Mouse (Mus musculus) left cerebral cortex, postnatal 36 days (tissue): ENCODE data around the gene Nup35. TPM values are rescaled to one million over a fixed set of nuclear protein-coding genes. Genes with fewer than 3 reads are reported as not detected.

Experiments used
- DNase-seq, 2 experiments: peaks; one replicate each; pipeline ENCODE4 v3.0.0; 2021 to 2022; ENCODE audit warnings: low spot score in 2 of 2, mixed read lengths in 1 of 2
- intact Hi-C: fragments of 180-260 bp; cut with DNase I; formaldehyde crosslinking; loops from one replicate; pipeline ENCODE4 v1.15.1; 2025
- total RNA-seq, 2 experiments: library from RNA; stranded (reverse); gene quantifications; 2 replicates each; pipeline ENCODE4 v1.2.3; 2021

The Nup35 gene
- 10 to 100 TPM; 13.6 to 14.0 TPM for total RNA-seq

DNA sequence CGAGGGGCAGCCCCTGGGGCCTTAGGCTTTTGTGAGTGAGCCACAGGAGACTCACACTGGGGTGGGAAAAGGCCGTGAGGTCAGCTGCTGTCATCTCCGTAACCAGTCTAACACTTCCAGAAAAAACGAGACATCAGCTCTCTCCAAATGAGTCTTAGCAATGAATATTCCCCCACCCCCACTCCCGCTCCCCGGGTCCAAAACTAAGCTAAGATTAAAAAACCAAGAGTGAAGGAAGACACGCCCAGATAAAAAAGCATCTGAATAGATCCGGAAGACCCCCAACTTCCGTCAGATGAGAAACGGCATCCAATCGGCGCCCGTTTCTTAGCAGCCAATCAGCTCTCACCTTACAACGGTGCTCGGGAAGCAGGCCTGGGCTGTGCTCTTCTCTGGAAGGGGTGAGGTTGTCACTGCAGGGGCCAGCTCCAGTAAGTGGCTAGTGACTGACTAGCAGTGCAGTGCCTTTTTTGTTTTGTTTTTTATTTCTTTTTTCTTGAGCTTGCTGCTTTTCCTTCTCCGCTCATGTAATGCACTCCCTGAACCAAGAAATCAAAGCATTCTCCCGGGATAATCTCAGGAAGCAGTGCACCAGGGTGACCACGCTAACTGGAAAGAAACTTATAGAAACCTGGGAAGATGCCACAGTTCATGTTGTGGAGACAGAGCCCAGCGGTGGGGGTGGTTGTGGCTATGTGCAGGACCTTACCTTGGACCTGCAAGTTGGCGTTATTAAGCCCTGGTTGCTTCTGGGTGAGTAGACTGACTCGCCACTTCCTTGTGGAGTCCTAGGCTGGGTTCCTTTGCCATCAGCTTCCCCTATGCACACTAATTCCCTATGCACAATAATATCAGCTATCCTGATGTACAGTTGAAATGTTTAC, at the start of gene Nup35, which contains the start of gene Dusp19:
TSS of gene Nup35 (plus strand) at position 383 of the 884 bp plus-strand sequence.
TSS of gene Dusp19 (plus strand) at position 192 of the 884 bp plus-strand sequence.
- intact Hi-C loops = loop anchor here (1.0 kb wide), 1 partner anchor 36 kb away; the partner anchor contains the start of gene Nckap1
- peak; percentile 94 to 96 for DNase-seq

GRCm38 (mm10) chr2:80567411-80567810, 49.6 kb upstream of the Nup35 start:
- intact Hi-C loops = no loop called here
- DNase-seq = no peak

DNA sequence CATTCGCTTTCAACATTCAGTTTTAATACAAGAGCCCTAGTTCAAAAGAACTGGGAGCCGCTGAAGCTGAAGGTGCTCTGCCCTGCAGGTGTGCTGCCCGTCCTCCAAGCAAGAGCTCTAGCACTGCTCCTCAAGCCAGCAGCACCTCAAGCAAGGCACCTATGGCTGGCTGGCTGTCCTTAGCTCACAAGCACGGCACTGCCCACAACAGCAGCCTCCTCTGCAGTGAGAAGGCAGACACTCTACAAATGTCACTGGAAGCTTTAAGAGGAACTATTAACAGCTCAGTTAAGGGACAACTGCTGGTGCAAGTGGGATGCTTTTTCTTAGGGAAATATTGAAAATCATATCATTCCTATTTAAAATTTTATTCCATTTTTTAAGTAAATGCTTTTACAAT, 46.4 kb upstream of the Nup35 start:
- DNase-seq = no peak
- intact Hi-C loops = no loop called here

GRCm38 (mm10) chr2:80577286-80577685, 39.8 kb upstream of the Nup35 start:
- intact Hi-C loops = no loop called here
- no peak for DNase-seq

- intact Hi-C loops = no loop called here
- no peak for DNase-seq
These were observed 37.7 kb upstream of the Nup35 start for GRCm38 (mm10) chr2:80579253-80579891.

GRCm38 (mm10) chr2:80580311-80580961, 36.6 kb upstream of the Nup35 start:
- DNase-seq = peak in 1 of 2 experiments; percentile 52
- intact Hi-C loops = loop anchor here (5.0 kb wide), 1 partner anchor 57 kb away; no protein-coding TSS in a partner anchor

DNA sequence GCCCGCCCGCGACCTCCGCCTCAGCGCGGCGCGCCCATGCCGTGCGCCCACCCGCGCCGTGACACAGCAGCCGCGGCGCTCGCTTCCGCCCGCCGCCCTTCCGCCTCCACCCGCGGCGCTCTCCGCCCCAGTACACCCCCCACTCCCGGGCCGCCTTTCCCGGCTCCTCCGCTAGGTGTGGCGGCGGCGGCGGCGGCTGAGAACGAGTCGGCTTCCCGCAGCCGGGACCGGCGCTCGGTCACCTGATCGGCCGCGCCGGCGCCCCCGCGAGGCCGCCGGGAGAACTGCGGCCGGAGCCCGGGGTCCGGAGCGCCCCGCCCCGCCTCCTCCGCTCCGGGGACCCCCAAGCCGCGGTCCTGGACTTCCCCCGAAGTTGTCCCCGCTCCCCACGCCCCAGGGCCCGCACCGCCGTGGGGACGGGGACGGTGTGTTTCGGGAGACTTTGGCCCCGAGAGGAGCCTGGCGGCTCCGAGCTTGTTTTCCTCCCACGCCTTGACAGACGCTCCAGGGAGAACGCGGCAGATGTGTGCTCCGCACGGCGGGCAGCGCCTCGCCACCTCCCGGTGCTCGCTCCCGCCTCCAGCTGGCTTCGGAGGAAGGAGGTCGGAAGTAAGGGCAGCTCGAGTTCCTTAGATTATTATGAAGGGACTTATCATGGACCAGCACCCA, 35.9 kb upstream of the Nup35 start, which contains the start of gene Nckap1:
TSS of gene Nckap1 (minus strand) at position 338 of the 669 bp plus-strand sequence.
- peak; percentile 88 to 92 for DNase-seq
- intact Hi-C loops = loop anchor here (1.0 to 5.0 kb wide), 2 partner anchors 36 to 56 kb away; partner anchors contain the start of genes Dusp19 and Nup35

DNA sequence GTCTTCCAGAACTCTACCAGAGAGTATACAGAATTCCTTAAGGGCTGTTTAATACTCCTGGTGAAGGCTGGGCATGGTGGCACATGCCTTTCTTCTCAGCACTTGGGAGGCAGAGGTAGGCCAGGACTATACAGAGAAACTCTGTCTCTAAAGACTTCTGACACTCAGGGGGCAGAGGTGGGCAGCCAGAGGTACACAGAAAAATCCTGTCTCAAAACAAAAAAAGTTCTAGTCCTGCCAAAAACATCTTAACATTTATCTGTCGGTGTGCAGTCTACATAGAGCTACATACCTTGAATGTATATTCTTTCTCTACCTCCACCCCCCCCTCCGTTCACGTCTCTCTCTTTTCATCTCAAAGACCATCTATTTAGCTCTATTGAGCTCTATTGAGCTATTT, 34.7 kb upstream of the Nup35 start:
- DNase-seq = no peak
- intact Hi-C loops = loop anchor here (5.0 kb wide), 1 partner anchor 55 kb away; no protein-coding TSS in a partner anchor

GRCm38 (mm10) chr2:80594215-80594918, 22.7 kb upstream of the Nup35 start:
- DNase-seq = peak; percentile 37 to 46
- intact Hi-C loops = no loop called here

- intact Hi-C loops = no loop called here
- peak; percentile 23 to 34 for DNase-seq
These were observed 20.1 kb upstream of the Nup35 start for GRCm38 (mm10) chr2:80596960-80597359.

DNA sequence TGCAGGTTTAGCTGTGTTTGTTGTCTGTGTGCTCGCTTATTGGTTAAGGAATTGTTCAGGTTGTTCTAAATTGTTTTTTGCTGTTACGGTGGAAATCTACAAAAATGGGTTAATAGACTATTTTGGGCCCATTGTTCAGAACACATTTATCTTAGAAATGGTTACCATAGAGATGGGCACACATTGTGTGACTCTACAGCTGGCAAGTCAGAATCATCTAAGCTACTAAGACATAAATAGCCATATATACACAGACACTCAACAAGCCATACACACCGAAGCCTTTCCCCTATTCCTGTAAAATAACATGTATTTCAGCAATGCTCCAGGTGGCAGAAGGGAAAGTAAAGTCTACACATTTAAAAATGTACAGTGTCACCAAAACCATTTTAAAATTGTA, 17.2 kb upstream of the Nup35 start:
- DNase-seq = no peak
- intact Hi-C loops = no loop called here

DNA sequence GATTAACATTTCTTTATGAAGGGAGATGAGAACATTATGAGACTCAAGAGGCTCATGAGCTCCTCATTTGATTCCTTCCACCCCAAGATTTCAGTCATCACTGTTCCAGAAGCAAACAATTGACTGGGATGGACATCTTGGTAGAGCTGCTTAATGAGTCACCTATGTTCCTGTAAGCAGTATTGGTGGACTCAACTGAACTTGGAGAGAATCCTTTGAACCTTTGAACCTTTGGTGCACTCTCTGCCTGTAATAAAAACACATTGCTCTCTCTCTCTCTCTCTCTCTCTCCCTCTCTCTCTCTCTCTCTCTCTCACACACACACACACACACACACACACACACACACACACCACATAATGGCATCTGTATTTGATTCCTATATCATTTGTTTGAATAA, 16.4 kb upstream of the Nup35 start:
- intact Hi-C loops = no loop called here
- DNase-seq = no peak

DNA sequence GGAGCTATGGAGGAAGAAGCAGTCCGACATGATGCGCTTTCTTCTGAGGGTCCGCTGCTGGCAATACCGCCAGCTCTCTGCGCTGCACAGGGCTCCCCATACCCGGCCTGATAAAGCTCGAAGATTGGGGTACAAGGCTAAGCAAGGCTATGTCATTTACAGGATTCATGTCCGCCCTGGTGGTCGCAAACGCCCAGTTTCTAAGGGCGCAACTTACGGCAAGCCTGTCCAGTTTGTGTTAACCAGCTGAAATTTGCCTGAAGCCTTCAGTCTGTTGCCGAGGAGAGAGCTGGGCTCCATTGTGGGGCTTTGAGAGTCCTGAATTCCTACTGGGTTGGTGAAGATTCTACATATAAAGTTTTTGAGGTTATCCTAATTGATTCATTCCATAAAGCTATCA, 14.3 kb upstream of the Nup35 start:
- no peak for DNase-seq
- intact Hi-C loops = no loop called here

DNA sequence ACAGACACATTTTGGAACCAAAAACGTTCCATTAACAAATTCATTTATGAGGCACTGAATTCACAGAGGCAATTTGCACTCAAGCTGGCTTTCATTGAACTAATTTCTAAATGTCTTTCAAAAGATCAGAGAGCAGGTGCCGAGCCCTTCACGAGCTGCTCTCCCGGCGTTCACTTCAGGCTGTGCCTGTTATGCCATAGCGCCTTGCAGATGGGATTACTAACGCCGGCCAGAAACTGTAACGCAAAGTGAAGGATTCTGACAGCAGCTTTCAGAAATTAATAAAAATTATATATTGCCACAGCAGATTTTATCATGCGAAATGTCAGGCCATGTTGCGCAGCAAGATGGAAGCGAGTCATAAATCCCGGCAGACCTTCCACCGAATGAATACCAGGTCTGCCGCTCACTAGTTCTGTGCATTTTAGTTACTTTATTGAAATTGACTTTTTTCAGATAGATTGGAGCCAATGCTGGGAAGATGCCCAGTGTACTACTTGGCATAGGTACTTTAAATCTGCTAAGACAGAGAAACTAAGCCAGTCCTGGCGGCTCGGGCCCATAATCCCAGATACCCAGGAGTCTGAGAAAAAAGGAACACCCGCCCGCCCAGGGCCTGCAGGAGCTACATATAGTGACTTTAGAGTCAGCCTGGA, 13.1 kb upstream of the Nup35 start:
- no peak for DNase-seq

GRCm38 (mm10) chr2:80612286-80612685, 4.8 kb upstream of the Nup35 start:
- intact Hi-C loops = no loop called here
- no peak for DNase-seq

More for the DNA sequence above, 13.1 kb upstream of the Nup35 start:
- intact Hi-C loops = no loop called here

DNA sequence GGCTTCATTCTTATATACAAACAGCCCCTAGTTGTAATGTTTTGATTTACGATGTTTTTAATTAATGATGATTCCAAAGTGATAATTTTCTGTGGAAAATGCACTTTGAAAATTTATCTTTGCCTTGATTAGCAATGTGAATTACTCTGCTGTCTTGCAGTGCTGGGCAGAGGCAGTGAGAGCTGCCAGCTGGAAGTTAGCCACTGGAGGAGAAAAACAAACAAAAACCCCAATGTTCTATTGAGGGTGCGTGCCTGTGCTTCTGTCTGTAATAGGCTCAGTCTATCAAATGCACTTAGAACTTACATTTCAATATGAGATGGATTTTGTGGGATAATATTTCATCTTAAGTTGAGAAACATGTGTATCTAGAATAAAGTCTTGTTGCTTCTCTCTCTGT, 4.2 kb upstream of the Nup35 start:
- no peak for DNase-seq

DNA sequence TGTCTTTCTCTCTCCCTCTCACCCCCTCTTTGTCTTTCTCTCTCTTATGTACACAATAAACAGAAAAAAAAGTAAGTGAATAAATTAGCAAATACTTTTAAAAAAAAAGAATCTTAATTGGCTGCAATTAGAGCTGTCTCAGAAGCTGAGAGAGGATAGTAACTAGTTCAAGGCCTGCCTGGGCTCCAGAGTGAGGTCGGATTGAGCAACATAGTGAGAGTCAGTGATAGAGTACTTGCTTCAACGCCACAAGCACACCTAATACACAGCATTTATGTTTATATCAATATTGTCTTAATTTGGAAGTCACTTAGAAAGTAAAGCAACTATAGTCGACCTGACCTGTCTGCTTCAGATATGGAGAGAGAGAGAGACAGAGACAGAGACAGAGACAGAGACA, 2.0 kb downstream of the Nup35 start:
- no peak for DNase-seq
- intact Hi-C loops = no loop called here

More for the DNA sequence above, 4.2 kb upstream of the Nup35 start:
- intact Hi-C loops = no loop called here

DNA sequence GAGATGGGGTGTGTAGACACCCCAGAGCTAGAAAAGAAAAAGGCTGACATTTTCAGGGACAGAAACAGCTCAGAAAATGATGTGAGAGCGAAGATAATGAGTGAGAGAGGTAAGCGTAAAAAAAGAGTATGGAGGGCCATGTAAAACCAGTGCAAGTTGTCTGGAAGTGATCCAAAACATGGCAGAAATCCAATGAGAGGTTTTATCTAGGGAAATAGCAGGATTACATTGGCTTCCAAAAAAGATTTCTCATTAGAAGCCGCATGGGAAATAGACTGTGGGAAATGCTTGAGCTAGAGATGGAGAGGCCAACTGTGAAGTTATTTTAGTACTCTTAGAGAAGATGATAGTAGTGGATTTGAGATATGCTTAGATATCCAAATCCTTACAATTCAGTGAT, 4.9 kb downstream of the Nup35 start:
- DNase-seq = no peak
- intact Hi-C loops = no loop called here
